Comparison of ENCODE assay signal across 23 mouse cellular contexts in the genomic region with DNA sequence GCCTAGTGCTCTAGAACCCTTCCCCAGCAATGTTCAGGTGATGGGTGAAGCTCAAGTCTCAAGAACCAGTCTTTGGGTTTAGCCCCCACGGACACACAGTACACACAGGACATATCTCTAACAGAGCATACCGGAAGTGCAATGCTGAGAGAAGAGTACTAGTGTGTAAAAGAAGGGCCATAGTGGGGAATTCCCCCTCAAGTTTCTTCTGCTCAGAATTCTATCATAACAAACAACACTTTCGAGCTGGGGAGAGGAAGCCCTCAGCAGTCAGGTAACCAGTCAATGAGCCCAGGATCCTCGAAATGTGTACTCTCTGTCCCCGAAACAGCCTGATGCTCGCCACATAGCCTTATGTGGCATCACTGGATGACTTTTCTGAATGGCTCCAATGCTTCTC. TPM values are rescaled to one million over a fixed set of nuclear protein-coding genes. Genes with fewer than 3 reads are reported as not detected.
"Had no signal": no experiment of that assay in that cellular context is flagged by ENCODE, and none has a peak within 500 bp of the region (broad histone marks: within the 10 kb centered on the region; RNA-seq: fewer than 3 reads in every experiment).

No protein-coding gene starts in this region.

- H3K9me3 ChIP-seq: kidney, embryonic 15.5 days; liver, embryonic 13.5 days; midbrain, embryonic 13.5 days; neural tube, embryonic 13.5 days had no signal

- H3K4me3 ChIP-seq: kidney, embryonic 15.5 days; left cerebral cortex, adult 2 months; liver, embryonic 13.5 days; midbrain, embryonic 13.5 days; myocyte; neural tube, embryonic 13.5 days had no signal

- DNase-seq: kidney, postnatal 10 days; kidney, postnatal 36 days; layer of hippocampus, postnatal 36 days; liver, embryonic 13.5 days; lung, adult 2 months; lung, postnatal 14 days; retina, postnatal 1 day; right cerebral cortex, postnatal 25 days; spleen, adult 18-20 months; thymus, adult 2 months; thymus, postnatal 14 days; thymus, postnatal 4 days had no signal

- ATAC-seq: midbrain, embryonic 13.5 days; midbrain, embryonic 16.5 days had no signal

- H3K4me2 ChIP-seq: kidney, embryonic 15.5 days; liver, embryonic 13.5 days; midbrain, embryonic 13.5 days; neural tube, embryonic 13.5 days had no signal

- H3K4me1 ChIP-seq: liver, embryonic 13.5 days had no signal

- H3K9ac ChIP-seq: kidney, embryonic 15.5 days; liver, embryonic 13.5 days; midbrain, embryonic 13.5 days; neural tube, embryonic 13.5 days had no signal

- H3K36me3 ChIP-seq: kidney, embryonic 15.5 days; liver, embryonic 13.5 days; midbrain, embryonic 13.5 days; neural tube, embryonic 13.5 days had no signal

- H3K27me3 ChIP-seq: kidney, embryonic 15.5 days; liver, embryonic 13.5 days; midbrain, embryonic 13.5 days; neural tube, embryonic 13.5 days had no signal

- H3K27ac ChIP-seq: kidney, embryonic 15.5 days; left cerebral cortex, adult 2 months; liver, embryonic 13.5 days; macrophage; midbrain, embryonic 13.5 days; neural tube, embryonic 13.5 days had no signal

RNA-seq across cellular contexts. Expression of a gene that starts 52.1 kb away (rescaled TPM):
- polyA plus RNA-seq: limb, embryonic 11.5 days; liver, adult 2 months; lung, embryonic 16.5 days; macrophage; midbrain, embryonic 16.5 days; neural tube, embryonic 13.5 days; stomach, embryonic 16.5 days had no signal
